Mouse (Mus musculus) C2C12 (cell line): ENCODE measurements around the gene Il3. TPM values are rescaled to one million over a fixed set of nuclear protein-coding genes. Genes with fewer than 3 reads are reported as not detected.
A peak's percentile ranks its signal among the peaks of the same experiment; 100 is the strongest.

Experiments used
- H3K27me3 ChIP-seq: one replicate; pipeline ENCODE4 v1.6.1; 2011; ENCODE audit not compliant: control insufficient read depth, insufficient read depth, insufficient read length
- H3K36me3 ChIP-seq: one replicate; pipeline ENCODE4 v1.6.1; 2011; ENCODE audit not compliant: control insufficient read depth, insufficient read depth
- H3K4me3 ChIP-seq: one replicate; pipeline ENCODE4 v1.5.1; 2011; ENCODE audit warnings: mild to moderate bottlenecking, control low read depth; ENCODE audit not compliant: poor library complexity, insufficient read depth, severe bottlenecking
- H3K79me2 ChIP-seq: one replicate; pipeline ENCODE4 v1.6.1; 2011; ENCODE audit not compliant: control insufficient read depth, insufficient read depth
- H3K79me3 ChIP-seq: one replicate; pipeline ENCODE4 v1.6.1; 2011; ENCODE audit warnings: low read depth, control low read depth
- H3ac ChIP-seq: one replicate; pipeline ENCODE3; 2011; ENCODE audit warnings: low read depth; ENCODE audit not compliant: control insufficient read depth, insufficient read length
- CEBPB ChIP-seq: IDR thresholded peaks from one replicate; pipeline ENCODE4 v1.6.1; 2011; ENCODE audit warnings: low read depth, mild to moderate bottlenecking, control low read depth, moderate library complexity
- CTCF ChIP-seq: IDR thresholded peaks from one replicate; pipeline ENCODE4 v1.5.1; 2011; ENCODE audit not compliant: control insufficient read depth, insufficient read depth, insufficient read length
- FOSL1 ChIP-seq: IDR thresholded peaks from one replicate; pipeline ENCODE4 v1.8.0; 2011; ENCODE audit warnings: mild to moderate bottlenecking, low read length; ENCODE audit not compliant: poor library complexity, insufficient read depth, severe bottlenecking
- MAX ChIP-seq: IDR thresholded peaks from one replicate; pipeline ENCODE4 v1.6.1; 2011; ENCODE audit warnings: mild to moderate bottlenecking, control low read depth
- MYOD1 ChIP-seq: IDR thresholded peaks from one replicate; pipeline ENCODE4 v1.6.1; 2011; ENCODE audit warnings: low read depth; ENCODE audit not compliant: control insufficient read depth, insufficient read length
- MYOG ChIP-seq: IDR thresholded peaks from one replicate; pipeline ENCODE4 v1.6.1; 2011; ENCODE audit not compliant: control insufficient read depth, insufficient read length; ENCODE audit errors: extremely low read depth
- USF1 ChIP-seq: IDR thresholded peaks from one replicate; pipeline ENCODE4 v1.6.1; 2011; ENCODE audit warnings: low read depth, mild to moderate bottlenecking, control low read depth, moderate library complexity
- polyA plus RNA-seq: library from polyadenylated mRNA; unstranded; fragments of >200 nt; fragmentation: generic; extraction: Trizol; gene quantifications from one replicate; pipeline ENCODE4 v1.2.1, GENCODE M21; 2012; ENCODE audit warnings: missing spikeins

Gene Il3
- polyA plus RNA-seq, 1 experiment, result not detected

- H3K27me3 ChIP-seq, result no peaks in the 10 kb centered on the region
- TF ChIP-seq FOSL1 (peak; percentile 55), CTCF (no peak)
Measured at GRCm38 (mm10) chr11:54224475-54224986, 42.5 kb downstream of the Il3 start.

GRCm38 (mm10) chr11:54223637-54224474 lies 43.2 kb downstream of the Il3 start:
- Histone ChIP-seq H3K79me3 (no peaks in the 10 kb centered on the region), H3K4me3 (no peak overlapping the region), H3ac (no peak overlapping the region), H3K36me3 (no peaks in the 10 kb centered on the region), H3K27me3 (no peaks in the 10 kb centered on the region), H3K79me2 (no peaks in the 10 kb centered on the region)
- TF ChIP-seq MYOD1 (peak; percentile 98), CEBPB (peak; percentile 83), CTCF (no peak), FOSL1 (no peak), MYOG (no peak), USF1 (peak; percentile 55), MAX (peak; percentile 82)

More at GRCm38 (mm10) chr11:54224475-54224986, 42.5 kb downstream of the Il3 start:
- H3ac ChIP-seq, result peak overlapping the region; percentile 27
- H3K79me3 ChIP-seq, result no peaks in the 10 kb centered on the region
- H3K79me2 ChIP-seq, result no peaks in the 10 kb centered on the region
- H3K36me3 ChIP-seq, result no peaks in the 10 kb centered on the region
- H3K4me3 ChIP-seq, result no peak overlapping the region

GRCm38 (mm10) chr11:54219903-54220740 lies 47.0 kb downstream of the Il3 start:
- no peaks in the 10 kb centered on the region for H3K79me3 ChIP-seq
- no peaks in the 10 kb centered on the region for H3K36me3 ChIP-seq
- TF ChIP-seq MYOG (no peak), FOSL1 (no peak), MYOD1 (no peak), MAX (no peak), CTCF (no peak), CEBPB (no peak), USF1 (no peak)
- H3K79me2 ChIP-seq, result no peaks in the 10 kb centered on the region
- no peak overlapping the region for H3K4me3 ChIP-seq
- no peak overlapping the region for H3ac ChIP-seq
- H3K27me3 ChIP-seq, result no peaks in the 10 kb centered on the region

GRCm38 (mm10) chr11:54219191-54219590 lies 47.9 kb downstream of the Il3 start:
- H3K36me3 ChIP-seq, result no peaks in the 10 kb centered on the region
- TF ChIP-seq CEBPB, result no peak
- no peak for TF ChIP-seq CTCF
- no peak for TF ChIP-seq MYOD1
- H3K79me2 ChIP-seq, result no peaks in the 10 kb centered on the region
- no peak overlapping the region for H3K4me3 ChIP-seq
- H3K79me3 ChIP-seq, result no peaks in the 10 kb centered on the region
- H3ac ChIP-seq, result no peak overlapping the region
- H3K27me3 ChIP-seq, result no peaks in the 10 kb centered on the region

GRCm38 (mm10) chr11:54217384-54217783 lies 49.7 kb downstream of the Il3 start:
- TF ChIP-seq FOSL1 (no peak), MYOD1 (no peak), MYOG (no peak), CTCF (no peak), CEBPB (no peak), USF1 (no peak), MAX (no peak)
- Histone ChIP-seq H3K27me3 (no peaks in the 10 kb centered on the region), H3K4me3 (no peak overlapping the region), H3K36me3 (no peaks in the 10 kb centered on the region), H3ac (no peak overlapping the region), H3K79me2 (no peaks in the 10 kb centered on the region), H3K79me3 (no peaks in the 10 kb centered on the region)

- Histone ChIP-seq H3K79me2 (no peaks in the 10 kb centered on the region), H3K27me3 (no peaks in the 10 kb centered on the region), H3K36me3 (no peaks in the 10 kb centered on the region), H3K4me3 (no peak overlapping the region), H3ac (no peak overlapping the region), H3K79me3 (no peaks in the 10 kb centered on the region)
- TF ChIP-seq USF1 (no peak), CTCF (no peak), MAX (no peak), MYOD1 (no peak), MYOG (no peak), FOSL1 (no peak), CEBPB (no peak)
Measured at GRCm38 (mm10) chr11:54216091-54216490, 51.0 kb downstream of the Il3 start.
